Mouse (Mus musculus) c-Kit-positive CD71-negative TER-119-negative erythroid progenitor cells, embryonic 14.5 days (primary cell): ENCODE results near the gene Clk3.
A peak's percentile ranks its signal among the peaks of the same experiment; 100 is the strongest.
"Not testable (repeated sequence)": the region's sequence is repeated elsewhere in the genome, so short reads cannot be mapped to it uniquely, and the experiment has no call there.

Experiments
- DNase-seq: peaks from one replicate; pipeline ENCODE4 v3.0.0-alpha.2; 2013; ENCODE audit warnings: low read depth

Clk3 gene

GRCm38 (mm10) chr9:57723315-57723715 lies 42.3 kb downstream of the Clk3 start:
- DNase-seq: peak; percentile 23

GRCm38 (mm10) chr9:57722371-57722770 lies 43.3 kb downstream of the Clk3 start:
- no peak for DNase-seq

GRCm38 (mm10) chr9:57720736-57721135 lies 44.9 kb downstream of the Clk3 start:
- DNase-seq: no peak

GRCm38 (mm10) chr9:57718408-57718807 lies 47.3 kb downstream of the Clk3 start:
- no peak for DNase-seq

DNA sequence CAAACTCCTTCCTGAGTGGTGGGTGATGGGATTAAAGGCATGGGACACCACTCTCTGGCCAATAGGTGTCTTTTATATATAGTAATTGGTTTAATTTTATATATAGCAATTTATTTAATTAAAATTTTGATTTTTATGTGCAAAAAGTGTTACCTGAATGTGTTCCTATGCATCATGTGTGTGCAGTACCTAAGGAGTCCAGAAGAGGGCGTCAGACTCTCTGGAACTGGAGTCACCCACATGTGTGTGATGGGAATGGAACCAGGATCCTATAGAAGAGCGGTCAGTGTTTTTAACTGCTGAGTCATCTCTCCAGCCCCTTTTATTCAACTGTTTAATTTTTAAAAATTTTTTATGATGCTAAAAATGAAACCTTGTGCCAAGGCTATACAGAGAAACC lies 53.5 kb downstream of the Clk3 start:
- DNase-seq: no peak

- DNase-seq: not testable (repeated sequence)
Measured at GRCm38 (mm10) chr9:57710214-57710613, 55.4 kb downstream of the Clk3 start.

DNA sequence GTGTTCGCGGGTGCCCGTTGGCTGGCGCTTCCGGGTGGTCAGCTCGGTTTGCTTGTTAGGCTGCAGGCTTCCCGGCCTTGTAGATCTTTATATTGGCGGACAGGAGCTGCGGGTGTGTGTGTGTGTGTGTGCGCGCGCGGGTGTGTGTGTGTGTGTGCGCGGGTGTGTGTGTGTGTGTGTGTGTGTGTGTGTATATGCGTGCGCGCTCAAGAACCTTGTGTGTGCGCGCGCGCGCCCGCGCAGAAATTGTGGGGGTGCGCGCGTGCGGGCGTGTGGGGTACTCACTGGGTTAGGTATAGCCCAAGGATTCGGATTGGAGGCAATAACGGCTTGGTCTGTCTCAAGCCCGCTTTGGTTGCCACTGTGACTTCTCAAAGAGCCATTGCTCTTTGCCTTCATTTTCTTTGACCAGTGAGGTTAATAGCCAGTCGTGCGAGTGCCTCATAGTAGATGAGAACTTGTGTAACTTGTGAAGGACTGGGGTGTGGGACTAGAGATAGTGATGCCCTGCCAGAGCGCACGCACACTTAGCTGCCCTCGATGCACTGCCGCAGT lies 56.9 kb downstream of the Clk3 start:
- no peak for DNase-seq

DNA sequence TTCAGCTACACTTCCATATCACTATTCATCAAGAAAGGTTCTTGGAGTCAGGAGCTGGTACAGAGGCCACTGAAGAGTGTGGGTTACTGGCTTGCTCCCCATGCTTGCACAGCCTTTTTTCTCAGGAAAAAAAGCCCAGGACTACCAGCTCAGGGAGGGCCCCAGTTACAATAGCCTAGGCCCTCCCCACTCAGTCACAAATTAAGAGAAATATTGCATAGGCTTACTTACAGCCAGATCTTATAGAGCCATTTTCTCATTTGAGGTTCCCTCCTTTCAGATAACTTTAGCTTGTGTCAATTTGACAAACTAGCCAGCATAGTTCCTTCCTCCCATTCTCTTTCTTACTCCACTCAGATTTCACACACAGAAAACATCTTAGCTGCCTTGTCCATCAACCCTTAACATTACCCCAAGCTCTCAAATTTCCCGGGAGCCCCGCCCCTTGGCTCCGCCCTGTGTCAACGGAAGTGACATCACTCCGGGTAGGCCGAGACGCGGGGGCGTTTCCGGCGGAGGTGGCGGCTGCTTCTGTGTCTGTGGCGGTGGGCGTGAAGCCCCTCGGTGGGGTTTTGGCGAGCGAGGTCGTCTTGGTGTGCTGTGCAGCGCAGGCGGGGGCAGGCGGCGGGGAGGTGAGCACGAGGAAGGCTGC lies 57.5 kb downstream of the Clk3 start, which contains the start of gene Edc3:
TSS of gene Edc3 (plus strand) at position 473 of the 652 bp plus-strand sequence.
- DNase-seq: peak; percentile 88

- DNase-seq: no peak
Measured at GRCm38 (mm10) chr9:57706496-57706895, 59.2 kb downstream of the Clk3 start.
